ENCODE assay signal across 8 mouse cellular contexts in genomic region chr11:11962629-11962954, GRCm38 (mm10).
DNase-seq lines count a peak whose midpoint lies in the region; ATAC-seq and TF ChIP-seq lines count a peak whose summit lies in the region.

No protein-coding gene starts in this region.

- TF ChIP-seq EP300 in lung, postnatal 0 days (IDR thresholded peaks at IDR 0.05), result no peak

- no peak overlapping the region for H3K4me2 ChIP-seq in lung, postnatal 0 days (replicated peaks; ENCODE audit: low read depth, low read length)

- peaks cover 20% of the 10 kb centered on the region; the same call in 1 of the 2 replicates for H3K4me1 ChIP-seq in lung, postnatal 0 days (ENCODE audit: insufficient read depth, low read depth, low read length)

- peak; percentile 40 for ATAC-seq in lung, postnatal 0 days

- H3K4me3 ChIP-seq in lung, postnatal 0 days (ENCODE audit: low read depth, low read length), result no peak overlapping the region

- peak overlapping the region; percentile 14; the same call in 1 of the 2 replicates for H3K27ac ChIP-seq in lung, postnatal 0 days (ENCODE audit: low read length)

- peak; percentile 71 for DNase-seq in embryo, embryonic 10 days (ENCODE audit: low spot score)
- no peak for DNase-seq in embryo, embryonic 9.5 days (ENCODE audit: extremely low spot score)
- peak; percentile 65 for DNase-seq in lung, postnatal 0 days (ENCODE audit: low spot score)
- DNase-seq in lung, postnatal 14 days, result no peak
- peak; percentile 45 to 66 for DNase-seq in heart, adult 9 months (ENCODE audit: low spot score in 2 of 2)
- peak; percentile 56 for DNase-seq in lung, postnatal 36 days
- DNase-seq in urinary bladder, postnatal 36 days (ENCODE audit: low spot score in 2 of 2), result no peak
- DNase-seq in ovary, postnatal 36 days (ENCODE audit: low spot score), result no peak

- no peaks in the 10 kb centered on the region for H3K9me3 ChIP-seq in lung, postnatal 0 days (ENCODE audit: low read length)

- no peak for TF ChIP-seq CTCF in lung, postnatal 0 days (IDR thresholded peaks at IDR 0.05)

- no peaks in the 10 kb centered on the region for H3K27me3 ChIP-seq in lung, postnatal 0 days (replicated peaks; ENCODE audit: insufficient read depth, low read length)

- H3K36me3 ChIP-seq in lung, postnatal 0 days (ENCODE audit: insufficient read depth, low read length), result no peaks in the 10 kb centered on the region

- 14% methylated on average over 5 of the region's 5 CpGs for WGBS in lung, postnatal 0 days

- no peak overlapping the region for H3K9ac ChIP-seq in lung, postnatal 0 days (replicated peaks; ENCODE audit: low read depth)

Comparison
In these comparisons a context has a peak if more than half of its experiments do, and no peak if none do; other contexts are left out.
1. DNase-seq: peak in embryo, embryonic 10 days (single experiment), lung, postnatal 0 days (single experiment), heart, adult 9 months (2 of 2) and lung, postnatal 36 days (single experiment); none in embryo, embryonic 9.5 days (single experiment), lung, postnatal 14 days (single experiment), urinary bladder, postnatal 36 days (0 of 2) and ovary, postnatal 36 days (single experiment).